Mouse (Mus musculus) hindbrain, embryonic 12.5 days (tissue): ENCODE measurements around the gene Gps2. TPM values are rescaled to one million over a fixed set of nuclear protein-coding genes. Genes with fewer than 3 reads are reported as not detected.

Experiments
- ATAC-seq: fragments of 200-750 bp; cut with Nextera tagmentation; 2 replicates; pipeline ENCODE4 v1.8.0; 2017; ENCODE audit warnings: moderate TSS enrichment; ENCODE audit not compliant: low FRiP score
- H3K27ac ChIP-seq: fragments of 300-500 bp; sonication (generic); 2 replicates; pipeline ENCODE4 v1.5.1; 2016; ENCODE audit warnings: mild to moderate bottlenecking
- H3K27me3 ChIP-seq: fragments of 300-500 bp; sonication (generic); 2 replicates; pipeline ENCODE4 v1.6.1; 2016; ENCODE audit warnings: mild to moderate bottlenecking
- H3K36me3 ChIP-seq: fragments of 300-500 bp; sonication (generic); 2 replicates; pipeline ENCODE4 v1.6.1; 2016; ENCODE audit warnings: mild to moderate bottlenecking
- H3K4me1 ChIP-seq: fragments of 300-500 bp; sonication (generic); 2 replicates; pipeline ENCODE4 v1.6.1; 2016
- H3K4me2 ChIP-seq: fragments of 300-500 bp; sonication (generic); replicated peaks from 2 replicates; pipeline ENCODE4 v1.6.1; 2016; ENCODE audit warnings: mild to moderate bottlenecking
- H3K4me3 ChIP-seq: fragments of 300-500 bp; sonication (generic); 2 replicates; pipeline ENCODE4 v1.5.1; 2016; ENCODE audit warnings: mild to moderate bottlenecking
- H3K9ac ChIP-seq: fragments of 300-500 bp; sonication (generic); 2 replicates; pipeline ENCODE4 v1.6.1; 2016; ENCODE audit warnings: mild to moderate bottlenecking, moderate library complexity
- H3K9me3 ChIP-seq: fragments of 300-500 bp; sonication (generic); replicated peaks from 2 replicates; pipeline ENCODE4 v1.6.1; 2016; ENCODE audit warnings: mild to moderate bottlenecking
- WGBS: fragments of 180-500 bp; shearing (Covaris S2); methylation state at CpG from one replicate; pipeline ENCODE4 v1.1.7; 2016; 5-methylcytosine and 5-hydroxymethylcytosine counted together
- polyA plus RNA-seq: library from polyadenylated mRNA; unstranded; fragments of >200 nt; fragmentation: Nextera tagmentation; extraction: Ambion mirVana; gene quantifications from 2 replicates; pipeline ENCODE4 v1.2.1, GENCODE M21; 2016

The Gps2 gene
- polyA plus RNA-seq, 1 experiment from 2014 or later = 90.1 TPM

DNA sequence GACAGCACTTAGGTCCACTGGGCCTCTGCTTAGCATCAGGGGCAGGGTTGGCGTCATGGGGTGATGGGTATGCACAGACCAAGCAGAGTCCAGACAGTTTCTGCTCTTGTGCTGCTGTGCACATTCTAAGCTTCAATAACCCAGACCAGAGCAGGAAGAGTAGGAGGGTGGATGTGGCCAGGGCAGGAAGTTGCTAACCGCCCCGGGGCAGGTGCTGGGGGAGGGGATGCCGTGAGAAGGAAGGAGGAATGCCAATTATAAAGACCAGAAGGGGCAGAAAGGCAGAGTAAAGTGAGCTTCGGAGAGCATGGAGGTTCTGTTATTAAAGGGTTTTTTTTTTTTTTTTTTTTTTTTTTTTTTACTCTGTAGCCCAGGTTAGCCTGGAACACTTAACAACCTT, 19.0 kb upstream of the Gps2 start:
- H3K4me3 ChIP-seq = no peak overlapping the region
- no peaks in the 10 kb centered on the region for H3K9me3 ChIP-seq
- H3K27me3 ChIP-seq = no peaks in the 10 kb centered on the region
- 86% methylated on average over 5 of the region's 5 CpGs for WGBS
- no peak for ATAC-seq
- H3K36me3 ChIP-seq = no peaks in the 10 kb centered on the region
- H3K27ac ChIP-seq = no peak overlapping the region
- no peak overlapping the region for H3K9ac ChIP-seq
- peaks cover 17% of the 10 kb centered on the region for H3K4me1 ChIP-seq
- no peak overlapping the region for H3K4me2 ChIP-seq

DNA sequence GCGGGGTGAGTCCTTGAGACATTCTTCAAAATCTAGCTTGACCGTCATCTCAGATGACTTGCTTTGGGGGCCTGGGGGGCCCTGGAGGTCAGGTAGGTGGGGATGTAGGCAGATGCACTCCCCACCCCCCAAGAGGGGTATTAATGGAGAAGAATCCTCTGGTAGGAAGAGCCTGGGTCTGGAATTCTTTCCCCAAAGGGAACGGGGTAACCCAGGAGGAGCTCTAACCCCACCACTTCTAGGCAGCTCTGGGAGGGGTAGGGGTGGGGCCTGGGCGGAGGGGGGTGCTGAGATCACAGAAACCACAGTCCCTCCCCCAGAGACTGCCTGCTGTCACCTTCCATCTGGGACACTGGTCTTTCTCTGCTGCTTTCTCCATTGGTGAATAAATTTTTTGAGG, 18.4 kb upstream of the Gps2 start, which contains the start of gene Acap1:
TSS of gene Acap1 (minus strand) at position 249 of the 400 bp plus-strand sequence.
- no peak for ATAC-seq
- Histone ChIP-seq H3K4me2 (no peak within 1 kb of the TSS), H3K4me1 (peaks cover 19% of the 10 kb centered on the region), H3K36me3 (no peaks in the 10 kb centered on the region), H3K9ac (no peak within 1 kb of the TSS), H3K27ac (no peak within 1 kb of the TSS), H3K9me3 (no peaks in the 10 kb centered on the region), H3K4me3 (no peak within 1 kb of the TSS), H3K27me3 (no peaks in the 10 kb centered on the region)
- WGBS = 79% methylated on average over 4 of the region's 4 CpGs

GRCm38 (mm10) chr11:69899870-69900269, 13.8 kb upstream of the Gps2 start:
- Histone ChIP-seq H3K4me1 (peaks cover 35% of the 10 kb centered on the region), H3K4me3 (peak overlapping the region; percentile 93), H3K27ac (no peak overlapping the region), H3K9ac (peak overlapping the region; percentile 97), H3K4me2 (peak overlapping the region; percentile 96), H3K27me3 (no peaks in the 10 kb centered on the region), H3K9me3 (no peaks in the 10 kb centered on the region), H3K36me3 (peaks cover 13% of the 10 kb centered on the region)
- ATAC-seq = no peak
- WGBS = 17% methylated on average over 4 of the region's 4 CpGs

- peaks cover 22% of the 10 kb centered on the region for H3K36me3 ChIP-seq
- under 1% methylated on average over 38 of the region's 38 CpGs for whole genome bisulfite sequencing
- H3K9ac ChIP-seq = peak within 1 kb of the TSS; percentile 97
- H3K4me1 ChIP-seq = peaks cover 35% of the 10 kb centered on the region
- no peaks in the 10 kb centered on the region for H3K9me3 ChIP-seq
- H3K27me3 ChIP-seq = no peaks in the 10 kb centered on the region
- peak within 1 kb of the TSS; percentile 93 for H3K4me3 ChIP-seq
- peak within 1 kb of the TSS; percentile 96 for H3K4me2 ChIP-seq
- H3K27ac ChIP-seq = peak within 1 kb of the TSS; percentile 89
- ATAC-seq = peak; percentile 95
Measured at GRCm38 (mm10) chr11:69900471-69901405, 12.9 kb upstream of the Gps2 start, which contains the start of the genes 2810408A11Rik and Neurl4. 2810408A11Rik (minus strand) TSS chr11:69900987. Neurl4 (plus strand) TSS chr11:69901072.

GRCm38 (mm10) chr11:69901406-69901846, 12.3 kb upstream of the Gps2 start:
- WGBS = under 1% methylated on average over 42 of the region's 42 CpGs
- Histone ChIP-seq H3K4me3 (peak overlapping the region; percentile 93), H3K27me3 (no peaks in the 10 kb centered on the region), H3K4me1 (peaks cover 35% of the 10 kb centered on the region), H3K27ac (peak overlapping the region; percentile 89), H3K9ac (peak overlapping the region; percentile 97), H3K36me3 (peaks cover 28% of the 10 kb centered on the region), H3K4me2 (peak overlapping the region; percentile 96), H3K9me3 (no peaks in the 10 kb centered on the region)
- peak; percentile 71 for ATAC-seq

- H3K9me3 ChIP-seq = no peaks in the 10 kb centered on the region
- H3K4me1 ChIP-seq = peaks cover 35% of the 10 kb centered on the region
- H3K36me3 ChIP-seq = peaks cover 34% of the 10 kb centered on the region
- H3K4me2 ChIP-seq = peak overlapping the region; percentile 96
- peak overlapping the region; percentile 97 for H3K9ac ChIP-seq
- under 1% methylated on average over 32 of the region's 39 CpGs for WGBS
- H3K27ac ChIP-seq = peak overlapping the region; percentile 89
- no peaks in the 10 kb centered on the region for H3K27me3 ChIP-seq
- H3K4me3 ChIP-seq = peak overlapping the region; percentile 93
- peak; percentile 0; the same call in 1 of the 2 replicates for ATAC-seq
Measured at GRCm38 (mm10) chr11:69901993-69902392, 11.7 kb upstream of the Gps2 start.

DNA sequence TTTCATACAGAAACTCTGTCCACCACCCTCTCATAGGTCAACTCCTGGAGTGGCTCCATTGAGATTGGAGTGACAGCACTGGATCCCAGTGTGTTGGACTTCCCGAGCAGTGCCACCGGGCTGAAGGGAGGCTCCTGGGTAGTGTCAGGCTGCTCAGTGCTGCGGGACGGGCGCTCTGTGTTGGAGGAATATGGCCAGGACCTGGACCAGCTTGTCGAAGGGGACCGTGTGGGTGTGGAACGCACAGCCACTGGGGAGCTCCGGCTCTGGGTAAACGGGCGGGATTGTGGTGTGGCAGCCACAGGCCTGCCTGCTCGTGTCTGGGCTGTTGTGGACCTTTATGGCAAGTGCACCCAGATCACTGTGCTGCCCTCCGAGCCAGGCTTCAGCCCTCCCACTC, 10.7 kb upstream of the Gps2 start:
- peaks cover 44% of the 10 kb centered on the region for H3K36me3 ChIP-seq
- peak overlapping the region; percentile 93 for H3K4me3 ChIP-seq
- H3K4me1 ChIP-seq = peaks cover 35% of the 10 kb centered on the region
- H3K9me3 ChIP-seq = no peaks in the 10 kb centered on the region
- 88% methylated on average over 13 of the region's 13 CpGs for WGBS
- ATAC-seq = no peak
- H3K4me2 ChIP-seq = peak overlapping the region; percentile 96
- peak overlapping the region; percentile 97; the same call in 1 of the 2 replicates for H3K9ac ChIP-seq
- no peaks in the 10 kb centered on the region for H3K27me3 ChIP-seq
- H3K27ac ChIP-seq = no peak overlapping the region

DNA sequence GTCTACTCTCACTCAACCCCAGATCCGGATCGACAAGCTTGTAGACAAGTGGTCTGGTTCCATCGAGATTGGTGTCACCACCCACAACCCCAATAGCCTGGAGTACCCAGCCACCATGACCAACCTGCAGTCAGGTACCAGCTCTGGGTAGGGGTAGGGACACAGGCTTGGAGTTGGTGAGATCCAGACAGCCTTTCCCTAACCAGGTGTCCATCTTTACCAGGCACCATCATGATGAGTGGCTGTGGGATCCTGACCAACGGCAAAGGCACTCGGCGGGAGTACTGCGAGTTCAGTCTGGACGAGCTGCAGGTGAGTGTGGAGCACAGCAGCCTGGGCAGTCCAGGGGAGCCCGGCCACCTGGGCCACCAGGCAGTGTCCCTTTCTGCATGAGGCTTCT, 9.4 kb upstream of the Gps2 start:
- H3K27ac ChIP-seq = no peak overlapping the region
- WGBS = 95% methylated on average over 9 of the region's 9 CpGs
- ATAC-seq = no peak
- no peaks in the 10 kb centered on the region for H3K27me3 ChIP-seq
- H3K9me3 ChIP-seq = no peaks in the 10 kb centered on the region
- peaks cover 22% of the 10 kb centered on the region for H3K4me1 ChIP-seq
- no peak overlapping the region for H3K4me2 ChIP-seq
- no peak overlapping the region for H3K9ac ChIP-seq
- no peak overlapping the region for H3K4me3 ChIP-seq
- H3K36me3 ChIP-seq = peaks cover 57% of the 10 kb centered on the region

GRCm38 (mm10) chr11:69908645-69909044, 5.0 kb upstream of the Gps2 start:
- H3K9ac ChIP-seq = no peak overlapping the region
- no peak overlapping the region for H3K4me3 ChIP-seq
- peaks cover 96% of the 10 kb centered on the region for H3K36me3 ChIP-seq
- ATAC-seq = no peak
- H3K27me3 ChIP-seq = no peaks in the 10 kb centered on the region
- H3K4me1 ChIP-seq = peaks cover 7% of the 10 kb centered on the region
- no peaks in the 10 kb centered on the region for H3K9me3 ChIP-seq
- H3K27ac ChIP-seq = no peak overlapping the region
- no peak overlapping the region for H3K4me2 ChIP-seq
- 94% methylated on average over 11 of the region's 11 CpGs for WGBS

DNA sequence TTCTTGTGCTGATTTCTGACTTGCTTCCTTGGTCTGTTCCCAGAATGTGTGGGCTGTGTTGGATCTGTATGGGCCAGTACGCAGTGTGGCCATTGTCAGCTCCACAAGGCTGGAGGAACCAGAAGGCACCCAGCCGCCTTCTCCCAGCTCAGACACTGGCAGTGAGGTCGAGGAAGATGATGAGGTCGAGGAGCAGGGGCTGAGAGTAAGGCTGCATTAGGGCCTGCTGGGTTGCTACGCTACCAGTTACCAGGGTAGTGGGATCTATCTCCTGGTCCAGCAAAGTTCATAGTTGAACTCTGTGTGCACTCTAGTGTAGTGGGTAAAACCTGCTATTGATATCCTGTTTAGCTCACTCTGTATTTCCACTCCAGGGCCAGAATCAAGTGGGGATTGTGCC, 4.5 kb upstream of the Gps2 start:
- Histone ChIP-seq H3K9ac (no peak overlapping the region), H3K4me2 (no peak overlapping the region), H3K36me3 (peaks cover 91% of the 10 kb centered on the region), H3K27ac (no peak overlapping the region), H3K27me3 (no peaks in the 10 kb centered on the region), H3K4me3 (no peak overlapping the region), H3K4me1 (peaks cover 7% of the 10 kb centered on the region), H3K9me3 (no peaks in the 10 kb centered on the region)
- 94% methylated on average over 5 of the region's 5 CpGs for WGBS
- ATAC-seq = no peak

GRCm38 (mm10) chr11:69910177-69910576, 3.5 kb upstream of the Gps2 start:
- Histone ChIP-seq H3K4me2 (no peak overlapping the region), H3K4me1 (peaks cover 16% of the 10 kb centered on the region), H3K36me3 (peaks cover 85% of the 10 kb centered on the region), H3K27ac (no peak overlapping the region), H3K4me3 (no peak overlapping the region), H3K9ac (no peak overlapping the region), H3K27me3 (no peaks in the 10 kb centered on the region), H3K9me3 (no peaks in the 10 kb centered on the region)
- 95% methylated on average over 8 of the region's 8 CpGs for WGBS
- no peak for ATAC-seq

DNA sequence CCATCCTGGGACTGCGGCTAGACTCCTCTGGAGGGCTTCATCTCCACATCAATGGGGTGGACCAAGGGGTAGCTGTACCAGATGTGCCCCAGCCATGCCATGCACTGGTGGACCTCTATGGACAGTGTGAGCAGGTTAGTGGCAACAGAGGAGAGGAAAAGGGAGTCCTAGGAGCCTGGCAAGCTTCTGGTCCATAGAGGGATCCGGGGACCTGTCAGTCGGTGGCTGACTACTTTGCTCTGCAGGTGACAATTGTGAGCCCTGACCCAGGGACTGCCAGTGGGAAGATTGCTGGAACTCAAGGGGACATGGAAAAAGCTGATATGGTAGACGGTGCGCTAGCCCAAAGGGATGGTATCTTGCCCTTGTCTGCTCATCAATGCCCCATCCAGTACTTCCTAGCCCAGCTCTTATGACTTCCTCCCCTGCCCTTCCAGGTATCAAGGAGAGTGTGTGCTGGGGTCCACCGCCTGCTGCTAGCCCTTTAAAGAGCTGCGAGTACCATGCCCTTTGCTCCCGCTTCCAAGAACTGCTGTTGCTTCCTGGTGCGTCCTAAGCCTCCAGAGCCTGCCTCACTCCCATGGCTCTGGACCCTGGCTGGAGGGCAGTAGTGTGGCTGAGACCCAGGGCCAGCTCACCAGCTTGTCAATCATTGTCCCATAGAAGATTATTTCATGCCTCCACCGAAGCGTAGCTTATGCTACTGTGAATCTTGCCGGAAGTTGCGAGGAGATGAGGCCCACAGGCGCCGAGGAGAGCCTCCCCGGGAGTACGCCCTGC, 2.7 kb upstream of the Gps2 start:
- ATAC-seq = no peak
- Histone ChIP-seq H3K4me1 (peaks cover 24% of the 10 kb centered on the region), H3K9me3 (no peaks in the 10 kb centered on the region), H3K9ac (no peak overlapping the region), H3K4me2 (no peak overlapping the region), H3K4me3 (no peak overlapping the region), H3K36me3 (peaks cover 85% of the 10 kb centered on the region), H3K27me3 (no peaks in the 10 kb centered on the region), H3K27ac (no peak overlapping the region)
- 92% methylated on average over 17 of the region's 17 CpGs for WGBS
